Mouse (Mus musculus) left cerebral cortex, adult 11 months (tissue): ENCODE results near the gene Rora.

ENCODE experiments used
- DNase-seq: peaks from one replicate; pipeline ENCODE4 v3.0.0; 2022; ENCODE audit warnings: low spot score

Rora gene

DNA sequence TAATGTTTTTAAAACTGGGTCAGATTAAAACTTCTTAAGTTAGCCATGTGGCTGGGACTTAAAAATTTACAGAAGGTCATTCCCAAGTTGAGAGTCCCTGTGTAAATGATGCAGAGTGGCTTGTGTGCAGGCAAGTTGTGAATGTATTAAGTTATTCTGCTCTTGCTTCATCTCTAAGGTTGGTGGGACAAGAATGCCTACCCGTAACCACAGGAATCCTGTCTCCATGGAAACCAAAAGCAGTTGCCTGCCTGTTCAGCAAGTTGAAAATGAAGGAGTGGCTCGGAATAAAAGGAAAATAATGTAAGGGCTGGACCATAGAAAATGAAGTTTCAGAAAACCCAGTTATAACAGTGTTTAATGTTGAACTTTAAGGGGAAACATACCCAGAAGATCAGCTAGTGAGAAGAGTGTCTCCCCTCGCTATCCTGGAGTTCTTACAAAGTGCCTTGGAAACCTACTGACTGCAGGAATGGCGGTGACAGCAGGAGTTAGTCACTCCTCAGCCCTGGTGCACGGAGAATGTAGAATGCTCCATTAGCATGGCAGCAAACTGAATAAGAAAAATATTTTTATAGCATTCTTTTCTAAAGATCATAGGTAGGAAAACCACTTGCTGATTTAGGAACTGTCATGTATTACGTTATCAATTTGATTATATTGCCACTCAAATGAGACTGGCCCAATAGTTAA is 778.4 kb downstream of the Rora start:
- DNase-seq, result no peak

DNA sequence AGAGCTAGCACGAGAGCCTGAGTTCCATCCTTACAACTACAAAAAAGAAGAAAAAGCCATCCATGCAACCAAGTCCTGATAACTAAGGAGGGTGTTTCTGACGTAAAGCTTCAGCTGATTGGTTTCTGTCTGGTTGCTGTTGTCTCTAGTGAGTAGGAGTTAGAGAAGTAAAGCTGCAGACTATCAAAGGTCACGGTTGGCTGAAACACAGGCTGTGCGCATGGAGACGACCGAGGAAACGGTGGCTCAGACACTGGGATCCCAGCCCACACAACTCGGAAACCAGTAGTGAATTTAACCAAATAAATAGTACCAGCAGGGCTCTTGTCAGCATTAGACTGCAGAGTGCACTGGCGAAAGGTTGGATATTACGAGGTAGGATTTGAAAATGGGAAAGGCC is 781.6 kb downstream of the Rora start:
- DNase-seq, result no peak

DNA sequence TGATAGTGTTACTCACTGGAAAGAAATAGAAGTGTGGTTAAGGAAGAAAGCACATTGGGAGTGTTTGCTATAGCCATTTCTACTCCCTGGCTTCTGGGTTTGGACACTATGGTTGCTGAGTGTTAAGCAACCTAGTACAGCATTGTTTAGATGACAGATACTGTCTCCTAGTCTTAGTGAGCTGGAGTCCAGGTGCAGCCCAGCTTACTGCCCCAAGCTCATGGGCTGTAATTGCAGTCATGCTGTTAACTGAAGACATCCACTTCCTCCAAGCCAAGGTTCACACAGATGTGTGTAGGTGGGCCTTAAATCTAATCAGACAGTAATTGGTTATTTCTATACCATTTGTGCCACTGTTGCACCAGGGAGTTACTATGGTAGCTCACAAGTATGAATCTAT is 782.1 kb downstream of the Rora start:
- DNase-seq, result no peak
